Mouse (Mus musculus) myocyte (in vitro differentiated cells): ENCODE data around the gene A730071L15Rik.

Source experiments
- CEBPB ChIP-seq: IDR thresholded peaks from 2 replicates; pipeline ENCODE4 v1.6.1; 2011; ENCODE audit warnings: mild to moderate bottlenecking, moderate library complexity; ENCODE audit not compliant: poor library complexity, insufficient read depth, severe bottlenecking
- MAX ChIP-seq: IDR thresholded peaks from one replicate; pipeline ENCODE4 v1.6.1; 2011; ENCODE audit warnings: low read depth, mild to moderate bottlenecking, control low read depth
- MYOD1 ChIP-seq, 3 experiments: IDR thresholded peaks; one replicate each; pipeline ENCODE4 v1.6.1; 2011; ENCODE audit warnings: control low read depth in 2 of 3, low read depth in 2 of 3, mild to moderate bottlenecking in 2 of 3, moderate library complexity in 1 of 3; ENCODE audit not compliant: insufficient read length in 2 of 3, control insufficient read depth in 1 of 3
- MYOG ChIP-seq, 3 experiments: IDR thresholded peaks; one replicate each; pipeline ENCODE4 v1.6.1; 2011; ENCODE audit warnings: control low read depth in 2 of 3, low read depth in 2 of 3, mild to moderate bottlenecking in 2 of 3; ENCODE audit not compliant: insufficient read length in 2 of 3, control insufficient read depth in 1 of 3, insufficient read depth in 1 of 3
- POLR2A ChIP-seq: IDR thresholded peaks from one replicate; pipeline ENCODE4 v1.6.1; 2011; ENCODE audit warnings: low read depth, mild to moderate bottlenecking, control low read depth, moderate library complexity; ENCODE audit not compliant: insufficient read length
- POLR2AphosphoS2 ChIP-seq: IDR thresholded peaks from one replicate; pipeline ENCODE4 v1.6.1; 2011; ENCODE audit warnings: low read depth, control low read depth; ENCODE audit not compliant: insufficient read length
- TCF12 ChIP-seq: IDR thresholded peaks from one replicate; pipeline ENCODE4 v1.6.1; 2011; ENCODE audit warnings: mild to moderate bottlenecking, control low read depth; ENCODE audit not compliant: poor library complexity, insufficient read depth, severe bottlenecking
- TCF3 ChIP-seq: IDR thresholded peaks from one replicate; pipeline ENCODE4 v1.6.1; 2011; ENCODE audit warnings: low read depth, control low read depth; ENCODE audit not compliant: insufficient read length
- USF1 ChIP-seq: IDR thresholded peaks from one replicate; pipeline ENCODE4 v1.6.1; 2011; ENCODE audit warnings: low read depth, mild to moderate bottlenecking, control low read depth, moderate library complexity

- TF ChIP-seq MYOD1 (IDR thresholded peaks at IDR 0.05; ENCODE audit: control insufficient read depth in 1 of 3, insufficient read length in 2 of 3, low read depth in 2 of 3) (peak in 1 of 3 experiments; percentile 6), MAX (no peak), TCF12 (no peak), USF1 (no peak), POLR2A (no peak), TCF3 (no peak), CEBPB (no peak), MYOG (IDR thresholded peaks at IDR 0.05; ENCODE audit: control insufficient read depth in 1 of 3, insufficient read depth in 1 of 3, insufficient read length in 2 of 3, low read depth in 2 of 3) (no peak), POLR2AphosphoS2 (no peak)
Observed at GRCm38 (mm10) chr11:6158515-6158914, 41.3 kb upstream of the A730071L15Rik start.
